Mouse (Mus musculus): ENCODE results near the gene Cmah. TPM values are rescaled to one million over a fixed set of nuclear protein-coding genes. Genes with fewer than 3 reads are reported as not detected.

Gene Cmah
- total RNA-seq (2021) = under 1 TPM; 0.13 to 0.22 TPM

DNA sequence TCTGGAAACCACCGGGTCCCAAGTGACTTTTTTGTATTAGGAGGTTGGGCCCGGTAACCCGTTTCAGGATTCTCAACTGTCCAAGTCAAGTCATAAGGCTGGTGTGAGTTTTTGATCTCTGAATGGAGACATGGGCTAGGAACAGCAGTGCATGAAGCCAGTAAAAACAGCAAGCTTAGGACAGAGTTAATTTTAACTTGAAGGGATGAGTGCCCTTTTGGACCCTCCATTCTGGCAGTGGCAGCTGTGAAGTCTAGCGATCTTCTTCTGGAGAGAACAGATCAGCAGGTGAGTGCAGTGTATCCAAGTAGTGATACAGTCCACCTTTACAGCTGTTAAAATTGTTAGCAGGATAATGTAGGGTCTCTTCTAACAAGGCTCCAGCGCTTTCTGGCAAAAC is at the start of gene Cmah:
TSS of gene Cmah (plus strand) at position 204 of the 400 bp plus-strand sequence.
- intact Hi-C loops (cut with DNase I) = no loop called here
- no peak for DNase-seq (ENCODE audit: extremely low spot score in 1 of 2, low spot score in 2 of 2)

- DNase-seq (ENCODE audit: extremely low spot score in 1 of 2, low spot score in 2 of 2) = no peak
- intact Hi-C loops (cut with DNase I) = no loop called here
Observed at GRCm38 (mm10) chr13:24279407-24279761, 47.8 kb upstream of the Cmah start.

GRCm38 (mm10) chr13:24279762-24280438 is 47.3 kb upstream of the Cmah start:
- intact Hi-C loops (cut with DNase I) = loop anchor here (5.0 kb wide), 3 partner anchors 168 to 448 kb away; no protein-coding TSS in a partner anchor
- DNase-seq (ENCODE audit: extremely low spot score in 1 of 2, low spot score in 2 of 2) = peak in 1 of 2 experiments; percentile 39

DNA sequence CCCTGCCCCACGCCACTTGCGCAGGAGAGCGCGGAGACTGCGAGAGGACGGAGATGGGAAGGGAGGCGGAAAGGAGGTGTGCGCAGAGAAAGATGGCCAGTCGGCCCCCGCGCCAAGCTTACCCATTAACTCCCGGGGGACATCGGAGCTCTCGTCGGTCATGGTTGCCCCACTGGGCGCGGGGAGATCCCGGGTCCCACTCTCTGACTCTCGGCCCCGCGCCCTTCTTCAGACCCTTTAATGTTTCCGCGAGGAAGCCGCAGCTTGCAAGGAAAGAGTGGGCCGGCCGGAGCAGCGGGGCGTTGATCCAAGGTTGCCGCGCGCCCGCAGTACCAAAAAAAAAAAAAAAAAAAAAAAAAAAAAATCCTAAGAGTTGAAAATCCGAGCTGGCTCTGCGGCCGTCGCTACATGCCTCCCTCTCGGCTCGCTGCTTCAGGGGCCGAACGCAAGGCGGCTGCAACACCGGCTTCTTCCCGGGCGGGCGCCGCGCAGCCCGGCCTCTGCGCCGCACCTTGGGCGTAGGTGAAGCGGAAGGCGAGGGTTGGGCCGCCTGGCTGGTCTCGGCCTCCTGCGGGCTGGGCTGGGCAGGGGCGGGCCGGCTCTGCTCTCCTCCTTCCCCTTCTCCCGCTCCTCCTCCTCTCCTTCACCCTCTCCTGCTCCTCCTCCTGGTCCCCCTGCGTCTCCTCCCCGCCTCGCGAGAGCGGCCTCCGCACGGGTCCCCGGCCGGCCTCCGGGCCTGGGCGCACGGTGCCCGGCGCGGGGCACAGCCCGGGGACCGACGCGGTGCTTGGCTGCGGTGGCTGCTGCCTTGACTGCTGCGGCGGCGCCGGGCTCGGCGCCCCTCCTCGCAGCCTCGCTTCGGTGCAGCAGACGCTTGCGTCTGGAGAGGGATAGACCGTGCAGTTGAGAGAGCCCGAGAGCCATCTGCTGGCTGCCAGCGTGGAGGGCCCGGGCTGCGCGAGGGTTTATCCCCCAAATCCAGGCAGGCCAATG is 46.5 kb upstream of the Cmah start, which contains the start of gene Carmil1:
TSS of gene Carmil1 (minus strand) at position 357 of the 993 bp plus-strand sequence.
- DNase-seq (ENCODE audit: extremely low spot score in 1 of 2, low spot score in 2 of 2) = peak; percentile 85 to 88
- intact Hi-C loops (cut with DNase I) = loop anchor here (5.0 kb wide), 3 partner anchors 168 to 448 kb away; no protein-coding TSS in a partner anchor

- intact Hi-C loops (cut with DNase I) = no loop called here
- no peak for DNase-seq (ENCODE audit: extremely low spot score in 1 of 2, low spot score in 2 of 2)
Observed at GRCm38 (mm10) chr13:24287381-24287780, 39.8 kb upstream of the Cmah start.

DNA sequence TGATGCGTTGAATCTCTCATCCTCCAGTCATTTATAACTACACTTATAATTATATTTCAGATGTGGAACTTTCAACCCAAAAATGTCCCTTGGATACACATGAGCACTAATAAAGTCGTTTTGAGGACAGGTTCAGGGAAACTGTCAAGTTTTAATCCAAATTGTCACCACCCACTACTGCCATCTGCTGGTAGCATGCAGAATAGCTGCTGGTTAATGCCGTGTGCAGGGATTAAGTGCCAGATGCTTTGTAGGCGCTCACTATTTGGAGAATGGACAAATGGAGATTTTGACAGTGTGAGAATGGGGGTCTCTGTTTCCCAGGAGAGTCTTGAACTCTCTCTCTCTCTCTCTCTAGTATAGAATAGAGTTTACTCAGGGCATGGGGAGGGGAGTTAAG is 30.0 kb upstream of the Cmah start:
- DNase-seq (ENCODE audit: extremely low spot score in 1 of 2, low spot score in 2 of 2) = no peak
- intact Hi-C loops (cut with DNase I) = no loop called here

DNA sequence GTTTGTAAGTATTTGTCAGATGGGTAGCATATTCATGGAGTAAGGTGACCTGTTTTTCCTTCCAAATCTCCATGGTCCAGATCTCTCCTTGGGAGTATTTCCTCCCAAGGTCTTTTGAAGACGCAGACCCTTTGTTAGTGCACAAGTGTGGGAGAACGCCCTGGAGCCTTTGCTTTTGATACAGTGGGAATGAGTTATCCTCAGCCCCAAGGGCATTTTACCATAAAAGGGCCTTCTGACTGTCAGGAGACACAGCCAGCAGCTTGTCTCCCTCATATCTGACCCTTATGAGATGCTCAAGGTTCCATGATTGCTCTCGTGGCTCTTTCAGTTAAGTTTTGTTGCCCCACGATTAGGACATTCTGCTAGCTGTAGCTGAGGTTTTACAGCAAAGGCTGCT is 21.7 kb upstream of the Cmah start:
- no peak for DNase-seq (ENCODE audit: extremely low spot score in 1 of 2, low spot score in 2 of 2)
- intact Hi-C loops (cut with DNase I) = no loop called here

DNA sequence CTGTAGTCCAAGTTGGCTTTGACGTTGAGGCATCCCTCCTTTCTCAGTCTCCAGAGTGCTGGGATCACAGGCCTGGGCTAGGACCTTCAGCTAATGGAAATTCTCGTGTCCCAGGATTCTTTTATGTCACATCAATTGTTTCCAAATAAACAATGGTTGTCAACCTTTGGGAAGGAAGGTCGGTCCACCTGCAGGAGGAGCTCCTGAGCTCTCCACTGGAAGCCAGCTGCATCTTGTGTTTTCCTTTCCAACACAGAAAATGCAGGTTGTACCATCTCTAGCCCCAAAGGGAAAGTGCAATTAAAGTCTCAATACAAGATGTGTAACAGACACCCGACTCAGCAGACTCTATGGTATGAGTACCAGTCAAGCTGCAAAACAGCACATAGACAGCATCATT is 21.0 kb upstream of the Cmah start:
- intact Hi-C loops (cut with DNase I) = no loop called here

GRCm38 (mm10) chr13:24311011-24311940 is 15.9 kb upstream of the Cmah start:
- intact Hi-C loops (cut with DNase I) = no loop called here
- DNase-seq (ENCODE audit: extremely low spot score in 1 of 2, low spot score in 2 of 2) = no peak

More for the DNA sequence above, 21.0 kb upstream of the Cmah start:
- DNase-seq (ENCODE audit: extremely low spot score in 1 of 2, low spot score in 2 of 2) = no peak

- DNase-seq (ENCODE audit: extremely low spot score in 1 of 2, low spot score in 2 of 2) = no peak
- intact Hi-C loops (cut with DNase I) = no loop called here
Observed at GRCm38 (mm10) chr13:24316563-24316962, 10.6 kb upstream of the Cmah start.

DNA sequence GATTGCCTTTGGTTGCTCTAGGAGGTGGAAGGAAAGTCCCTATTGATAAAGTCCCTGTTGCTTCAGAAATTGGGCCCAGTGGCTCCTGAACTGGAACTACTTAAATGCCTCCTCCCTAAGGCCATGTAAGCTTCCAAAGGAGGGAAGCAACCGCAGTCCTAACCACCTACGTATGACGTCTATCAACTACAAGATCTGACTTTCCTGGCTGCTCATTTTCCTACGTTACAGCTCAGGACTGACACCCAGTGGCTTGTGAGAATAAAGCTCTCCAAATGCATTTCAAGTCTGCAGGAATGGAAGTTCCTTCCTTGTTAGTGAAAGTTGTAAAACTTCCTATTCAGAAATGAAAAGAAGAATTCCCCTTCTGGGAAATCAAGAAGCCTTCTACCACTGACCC is 8.6 kb upstream of the Cmah start:
- intact Hi-C loops (cut with DNase I) = no loop called here
- DNase-seq (ENCODE audit: extremely low spot score in 1 of 2, low spot score in 2 of 2) = peak; percentile 32 to 36

DNA sequence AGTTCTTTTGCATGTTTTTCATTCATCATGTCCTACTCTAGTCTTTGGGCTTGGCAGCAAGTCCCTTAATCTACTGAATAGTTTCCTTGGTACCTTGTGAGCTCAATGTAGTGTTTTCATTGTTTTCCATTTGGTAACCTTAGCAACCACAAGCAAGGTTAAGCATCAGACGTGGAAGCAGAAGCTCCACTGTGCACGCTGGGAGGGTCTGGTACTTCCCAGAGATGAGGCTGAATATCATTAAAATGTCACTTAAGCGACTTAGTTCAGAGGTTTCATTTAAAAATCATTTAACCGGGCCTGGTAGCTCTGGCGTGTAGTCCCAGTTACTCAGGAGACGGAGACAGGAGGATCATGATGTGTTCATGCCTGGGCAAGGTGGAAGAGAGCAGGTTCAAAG is 5.9 kb upstream of the Cmah start:
- no peak for DNase-seq (ENCODE audit: extremely low spot score in 1 of 2, low spot score in 2 of 2)
- intact Hi-C loops (cut with DNase I) = no loop called here

DNA sequence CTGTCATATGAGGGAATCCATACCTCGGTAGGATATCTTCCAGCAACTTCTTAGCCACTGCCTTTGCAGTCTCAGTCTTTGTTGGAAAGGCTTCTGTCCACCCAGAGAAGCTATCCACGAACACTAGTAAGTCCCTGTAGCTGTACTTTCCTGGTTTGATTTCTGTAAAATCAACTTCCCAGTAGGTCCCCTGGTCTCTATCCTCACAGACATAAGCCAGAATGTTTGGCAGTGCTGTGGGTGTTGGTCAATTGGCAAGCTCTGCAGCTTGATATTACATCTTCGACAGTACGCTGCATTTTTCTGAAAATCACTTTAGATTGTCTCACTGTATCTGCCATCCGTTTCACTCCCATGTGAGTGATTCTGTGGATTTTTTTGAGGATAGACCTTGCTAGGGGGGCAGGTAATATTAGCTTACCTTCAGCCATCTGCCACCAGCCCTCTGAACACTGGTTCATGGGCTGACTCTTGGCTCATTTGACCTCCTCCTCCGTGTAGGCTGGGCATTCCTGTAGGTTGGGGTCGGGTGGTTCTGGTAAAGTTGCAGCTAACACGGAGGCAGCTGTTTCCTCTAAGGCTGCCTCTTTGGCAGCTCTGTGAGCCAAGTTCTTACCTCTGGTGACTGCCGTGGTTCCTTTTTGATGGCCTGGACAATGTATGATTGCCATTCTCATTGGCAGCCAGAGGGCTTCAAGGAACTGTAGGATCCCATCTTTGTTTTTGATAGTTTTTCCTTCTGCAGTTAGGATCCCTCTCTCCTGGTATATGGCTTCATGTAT is 1.0 kb downstream of the Cmah start:
- intact Hi-C loops (cut with DNase I) = no loop called here
- no peak for DNase-seq (ENCODE audit: extremely low spot score in 1 of 2, low spot score in 2 of 2)

DNA sequence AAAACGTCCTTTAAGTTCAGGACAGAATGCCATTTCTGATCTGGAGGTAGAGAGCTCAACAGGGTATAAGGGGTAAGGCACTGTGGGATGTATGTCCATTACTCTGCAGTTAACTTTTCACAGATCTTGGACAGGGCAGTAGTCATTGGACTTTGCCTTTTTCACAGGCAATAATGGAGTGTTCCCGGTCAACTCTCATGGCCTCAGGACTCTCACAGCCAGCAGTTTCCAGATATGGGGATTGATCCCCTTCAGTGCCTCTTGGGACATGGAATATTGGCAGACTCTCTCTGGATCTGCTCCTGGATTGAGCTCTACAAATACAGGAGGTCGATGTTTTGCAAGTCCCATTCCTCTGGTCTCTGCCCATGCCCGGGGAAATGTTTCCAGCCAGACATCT is 2.9 kb downstream of the Cmah start:
- intact Hi-C loops (cut with DNase I) = no loop called here

DNA sequence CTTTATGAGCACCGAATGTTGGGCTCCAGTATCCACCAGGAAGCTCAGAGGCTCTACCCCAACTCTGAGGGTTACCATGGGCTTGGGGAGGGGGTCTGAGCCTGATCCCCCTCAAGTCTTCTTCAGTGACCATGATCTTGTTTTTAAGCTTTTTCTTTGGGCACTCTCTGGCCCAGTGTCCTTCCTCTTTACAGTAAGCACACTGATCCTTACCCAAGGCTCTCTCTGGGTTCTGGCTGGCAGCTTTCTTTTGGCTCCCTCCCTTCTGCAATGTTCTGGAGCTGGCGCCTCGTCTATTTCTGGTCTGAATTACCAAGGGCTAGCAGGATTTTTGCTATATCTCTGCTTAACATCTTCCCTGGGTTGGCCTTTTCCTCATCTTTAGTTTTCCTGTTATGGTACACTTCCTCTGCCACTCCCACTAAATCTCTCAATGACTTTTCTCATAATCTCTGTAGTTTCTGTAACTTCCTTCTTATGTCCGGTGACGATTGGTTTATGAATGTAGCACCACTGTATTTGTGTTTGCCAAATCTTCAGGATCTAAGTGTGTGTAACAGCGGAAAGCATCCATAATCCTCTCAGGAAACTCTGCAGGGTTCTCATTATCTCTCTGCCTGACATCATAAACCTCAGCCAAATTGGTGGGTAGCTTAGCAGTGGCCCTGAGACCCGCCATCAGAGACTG is 3.8 kb downstream of the Cmah start:
- DNase-seq (ENCODE audit: extremely low spot score in 1 of 2, low spot score in 2 of 2) = no peak
- intact Hi-C loops (cut with DNase I) = no loop called here

More for the DNA sequence above, 2.9 kb downstream of the Cmah start:
- DNase-seq (ENCODE audit: extremely low spot score in 1 of 2, low spot score in 2 of 2) = no peak

- intact Hi-C loops (cut with DNase I) = no loop called here
- DNase-seq (ENCODE audit: extremely low spot score in 1 of 2, low spot score in 2 of 2) = no peak
Observed at GRCm38 (mm10) chr13:24332537-24332936, 5.3 kb downstream of the Cmah start.

DNA sequence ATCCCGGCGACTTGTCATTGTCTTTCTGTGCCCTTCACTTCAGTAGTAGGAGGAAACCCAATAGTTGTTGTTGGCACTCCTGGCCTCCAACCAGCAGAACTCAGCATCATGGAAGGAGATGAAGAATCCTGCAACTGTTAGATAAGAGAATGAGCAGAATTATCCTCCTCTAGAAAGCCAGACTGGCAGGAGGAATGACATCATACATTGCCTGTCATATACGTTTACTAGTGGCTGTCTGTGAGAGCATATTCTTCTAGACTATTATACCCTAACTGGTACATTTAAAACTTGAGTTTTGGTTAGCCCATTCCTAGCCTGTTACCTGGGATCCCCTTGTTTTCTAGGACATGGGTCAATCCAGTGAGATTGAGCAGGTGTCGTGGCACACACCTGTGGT is 9.6 kb downstream of the Cmah start:
- intact Hi-C loops (cut with DNase I) = loop anchor here (5.0 kb wide), 1 partner anchor 350 kb away; no protein-coding TSS in a partner anchor
- DNase-seq (ENCODE audit: extremely low spot score in 1 of 2, low spot score in 2 of 2) = no peak
